Mouse (Mus musculus) liver, embryonic 16.5 days (tissue): Measurements from ENCODE around the gene Dgka. TPM values are rescaled to one million over a fixed set of nuclear protein-coding genes. Genes with fewer than 3 reads are reported as not detected.
A peak's percentile ranks its signal among the peaks of the same experiment; 100 is the strongest.

Source experiments
- ATAC-seq: fragments of 200-750 bp; cut with Nextera tagmentation; 2 replicates; pipeline ENCODE4 v1.8.0; 2017; ENCODE audit warnings: low read depth, mild to moderate bottlenecking, moderate number of reproducible peaks, moderate library complexity
- H3K27ac ChIP-seq: fragments of 300-500 bp; sonication (generic); 2 replicates; pipeline ENCODE4 v1.5.1; 2014; ENCODE audit warnings: mild to moderate bottlenecking, low read length
- H3K27me3 ChIP-seq: fragments of 300-500 bp; sonication (generic); 2 replicates; pipeline ENCODE4 v1.6.1; 2014; ENCODE audit warnings: low read depth, low read length, mixed read lengths; ENCODE audit not compliant: control insufficient read depth, insufficient read depth
- H3K36me3 ChIP-seq: fragments of 300-500 bp; sonication (generic); 2 replicates; pipeline ENCODE4 v1.6.1; 2014; ENCODE audit warnings: mild to moderate bottlenecking; ENCODE audit not compliant: control insufficient read depth, insufficient read depth
- H3K4me1 ChIP-seq: fragments of 300-500 bp; sonication (generic); 2 replicates; pipeline ENCODE4 v1.6.1; 2014; ENCODE audit warnings: low read depth, low read length, mixed read lengths; ENCODE audit not compliant: control insufficient read depth
- H3K4me2 ChIP-seq: fragments of 300-500 bp; sonication (generic); 2 replicates; pipeline ENCODE4 v1.6.1; 2014; ENCODE audit warnings: low read depth, low read length, mixed read lengths
- H3K4me3 ChIP-seq: fragments of 300-500 bp; sonication (generic); 2 replicates; pipeline ENCODE4 v1.5.1; 2014; ENCODE audit warnings: low read depth, mild to moderate bottlenecking, low read length
- H3K9ac ChIP-seq: fragments of 300-500 bp; sonication (generic); 2 replicates; pipeline ENCODE4 v1.6.1; 2014; ENCODE audit warnings: low read depth, low read length
- H3K9me3 ChIP-seq: fragments of 300-500 bp; sonication (generic); replicated peaks from 2 replicates; pipeline ENCODE4 v1.6.1; 2016; ENCODE audit warnings: low read length; ENCODE audit not compliant: control insufficient read depth
- WGBS: fragments of 180-500 bp; shearing (Covaris S2); extraction: QIAGEN DNeasy Blood & Tissue Kit; methylation state at CpG from one replicate; pipeline ENCODE4 v1.1.7; 2014; ENCODE audit not compliant: insufficient replicate concordance; 5-methylcytosine and 5-hydroxymethylcytosine counted together
- polyA plus RNA-seq: library from polyadenylated mRNA; unstranded; fragments of >200 nt; fragmentation: Nextera tagmentation; extraction: Ambion mirVana; gene quantifications from 2 replicates; pipeline ENCODE4 v1.2.1, GENCODE M21; 2015

The Dgka gene
- polyA plus RNA-seq: 2.6 and 3.0 TPM in 2 replicates

- Histone ChIP-seq H3K4me2 (peak within 1 kb of the TSS; percentile 66), H3K4me3 (peak within 1 kb of the TSS; percentile 60), H3K27ac (peak within 1 kb of the TSS; percentile 22; the same call in 1 of the 2 replicates), H3K9ac (peak within 1 kb of the TSS; percentile 56), H3K36me3 (no peaks in the 10 kb centered on the region), H3K27me3 (peaks cover 37% of the 10 kb centered on the region), H3K4me1 (peaks cover 24% of the 10 kb centered on the region), H3K9me3 (no peaks in the 10 kb centered on the region)
- 20% methylated on average over 18 of the region's 18 CpGs for WGBS
- no peak for ATAC-seq
These were observed at the start of gene Dgka for GRCm38 (mm10) chr10:128744680-128745601. Dgka (minus strand) TSS chr10:128744855.

GRCm38 (mm10) chr10:128794391-128794790, 49.7 kb upstream of the Dgka start:
- 64% methylated on average over 5 of the region's 5 CpGs for WGBS
- no peak for ATAC-seq
- Histone ChIP-seq H3K4me2 (no peak overlapping the region), H3K27ac (no peak overlapping the region), H3K4me3 (no peak overlapping the region), H3K9ac (no peak overlapping the region), H3K27me3 (no peaks in the 10 kb centered on the region), H3K4me1 (no peaks in the 10 kb centered on the region), H3K36me3 (no peaks in the 10 kb centered on the region; the same call in 1 of the 2 replicates), H3K9me3 (no peaks in the 10 kb centered on the region)

DNA sequence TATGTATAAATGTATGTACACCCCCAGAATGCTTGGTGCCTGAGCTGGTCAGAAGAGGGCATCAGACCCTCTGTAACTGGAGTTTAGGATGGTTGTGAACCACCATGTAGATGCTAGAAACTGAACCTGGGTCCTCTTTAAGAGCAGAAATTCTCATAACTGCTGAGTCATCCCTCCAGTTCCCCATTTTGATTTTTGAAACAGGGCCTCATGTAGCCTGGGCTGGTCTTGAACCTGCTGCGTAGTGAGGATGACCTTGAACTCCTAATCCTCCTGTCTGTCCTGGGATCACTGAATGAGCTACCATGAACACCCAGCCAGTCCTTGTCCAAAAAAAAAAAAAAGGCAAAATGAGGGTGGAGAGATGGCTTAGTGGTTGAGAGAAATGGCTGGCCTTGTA, 48.6 kb upstream of the Dgka start:
- H3K9ac ChIP-seq: no peak overlapping the region
- no peak for ATAC-seq
- no peaks in the 10 kb centered on the region for H3K4me1 ChIP-seq
- H3K9me3 ChIP-seq: no peaks in the 10 kb centered on the region
- no peak overlapping the region for H3K4me2 ChIP-seq
- H3K27ac ChIP-seq: no peak overlapping the region
- 73% methylated on average over 1 of the region's 1 CpGs for WGBS
- H3K27me3 ChIP-seq: no peaks in the 10 kb centered on the region
- H3K4me3 ChIP-seq: no peak overlapping the region
- H3K36me3 ChIP-seq: no peaks in the 10 kb centered on the region; the same call in 1 of the 2 replicates

DNA sequence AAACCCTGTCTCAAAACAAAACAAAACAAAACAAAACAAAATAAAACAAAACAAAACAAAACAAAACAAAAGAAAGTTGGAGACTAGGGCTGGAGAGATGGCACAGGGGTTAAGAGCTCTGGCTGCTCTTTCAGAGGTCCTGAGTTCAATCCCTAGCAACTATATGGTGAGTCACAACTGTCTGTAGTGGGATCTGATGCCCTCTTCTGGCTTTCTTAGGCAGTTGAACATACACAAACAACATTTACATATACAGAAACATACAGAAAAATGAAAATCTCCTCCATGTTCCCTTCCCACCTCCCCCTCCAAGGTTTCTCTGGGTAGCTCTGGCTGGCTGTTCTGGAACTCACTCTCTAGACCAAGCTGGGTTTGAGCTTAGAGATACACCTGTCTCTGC, 47.4 kb upstream of the Dgka start:
- Histone ChIP-seq H3K27ac (no peak overlapping the region), H3K4me3 (no peak overlapping the region), H3K4me2 (no peak overlapping the region), H3K4me1 (no peaks in the 10 kb centered on the region), H3K9me3 (no peaks in the 10 kb centered on the region), H3K36me3 (no peaks in the 10 kb centered on the region), H3K27me3 (no peaks in the 10 kb centered on the region), H3K9ac (no peak overlapping the region)
- no peak for ATAC-seq

GRCm38 (mm10) chr10:128790398-128791124, 45.9 kb upstream of the Dgka start, which contains the start of gene Mmp19:
Mmp19 (plus strand) TSS chr10:128790910.
- Histone ChIP-seq H3K4me3 (peak within 1 kb of the TSS; percentile 38), H3K9me3 (no peaks in the 10 kb centered on the region), H3K36me3 (no peaks in the 10 kb centered on the region), H3K27ac (peak within 1 kb of the TSS; percentile 56), H3K9ac (peak within 1 kb of the TSS; percentile 4; the same call in 1 of the 2 replicates), H3K27me3 (no peaks in the 10 kb centered on the region), H3K4me2 (peak within 1 kb of the TSS; percentile 25), H3K4me1 (no peaks in the 10 kb centered on the region)
- ATAC-seq: peak; percentile 84
- WGBS: 51% methylated on average over 7 of the region's 7 CpGs

GRCm38 (mm10) chr10:128780200-128780599, 35.5 kb upstream of the Dgka start:
- ATAC-seq: no peak
- no peaks in the 10 kb centered on the region for H3K27me3 ChIP-seq

DNA sequence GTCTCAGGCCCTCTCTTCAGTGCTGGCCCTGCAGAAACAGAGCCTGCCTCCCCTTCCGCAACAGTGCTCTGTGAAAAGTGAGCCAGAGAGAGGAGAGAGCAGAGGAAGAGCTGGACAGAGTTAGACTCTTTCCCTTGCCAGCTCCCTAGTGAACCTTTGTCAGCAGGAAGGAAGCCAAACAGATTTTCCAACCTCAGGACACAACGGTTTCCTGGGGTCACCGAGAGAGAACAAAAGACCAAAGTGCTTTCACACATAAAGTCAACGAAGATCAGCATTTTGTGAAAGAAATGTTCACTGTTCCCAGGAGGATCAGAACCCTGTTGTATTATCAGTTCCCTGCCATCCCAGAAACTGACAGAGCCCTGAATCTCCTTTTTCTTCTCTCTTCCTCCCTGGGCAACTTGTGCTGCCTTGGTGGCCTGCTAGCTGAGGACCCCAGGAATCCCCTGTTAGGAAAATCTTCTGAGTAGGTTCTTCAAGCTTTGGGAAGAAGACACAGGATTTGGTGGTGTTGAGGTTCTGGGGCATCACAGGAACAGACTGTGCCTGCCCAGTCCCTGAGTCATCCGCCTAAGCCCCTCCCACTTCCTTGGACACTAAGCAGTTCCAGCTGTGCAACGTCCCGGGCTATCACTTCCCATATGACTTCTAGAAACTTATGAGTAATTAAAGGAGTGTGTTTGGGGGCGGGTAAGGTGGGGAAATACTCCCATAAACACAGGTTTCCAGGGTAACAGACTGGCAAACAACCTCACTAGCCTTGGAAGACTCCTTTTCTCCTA, 34.5 kb upstream of the Dgka start:
- ATAC-seq: peak; percentile 79
- 20% methylated on average over 8 of the region's 8 CpGs for WGBS
- no peaks in the 10 kb centered on the region; the same call in none of the 2 replicates for H3K9me3 ChIP-seq
- no peak overlapping the region for H3K9ac ChIP-seq
- no peaks in the 10 kb centered on the region for H3K27me3 ChIP-seq
- no peaks in the 10 kb centered on the region for H3K36me3 ChIP-seq
- H3K4me3 ChIP-seq: no peak overlapping the region
- peaks cover 4% of the 10 kb centered on the region; the same call in 1 of the 2 replicates for H3K4me1 ChIP-seq
- no peak overlapping the region for H3K4me2 ChIP-seq
- H3K27ac ChIP-seq: peak overlapping the region; percentile 76

More at GRCm38 (mm10) chr10:128780200-128780599, 35.5 kb upstream of the Dgka start:
- WGBS: 43% methylated on average over 1 of the region's 1 CpGs
- peaks cover 4% of the 10 kb centered on the region; the same call in 1 of the 2 replicates for H3K4me1 ChIP-seq
- H3K9ac ChIP-seq: no peak overlapping the region
- no peaks in the 10 kb centered on the region; the same call in none of the 2 replicates for H3K9me3 ChIP-seq
- no peak overlapping the region for H3K4me3 ChIP-seq
- no peaks in the 10 kb centered on the region for H3K36me3 ChIP-seq
- no peak overlapping the region for H3K27ac ChIP-seq
- no peak overlapping the region for H3K4me2 ChIP-seq

DNA sequence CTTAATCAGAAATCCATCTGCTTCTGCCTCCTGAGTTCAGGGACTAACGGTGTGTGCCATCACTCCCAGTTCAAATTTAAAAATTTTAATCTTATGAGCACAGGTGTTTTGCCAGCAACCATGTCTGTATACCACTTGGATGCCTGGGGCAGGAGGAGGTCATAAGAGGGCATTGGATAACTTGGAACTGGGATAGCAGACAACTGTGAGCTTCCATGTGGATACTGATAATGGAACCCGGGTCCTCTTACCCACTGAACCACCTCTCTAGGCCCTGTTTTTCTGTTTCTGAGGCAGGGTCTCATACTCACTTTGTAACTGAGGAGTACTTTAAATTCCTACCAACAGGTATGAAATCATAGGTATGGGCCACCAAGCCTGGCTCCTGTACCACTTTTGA, 33.8 kb upstream of the Dgka start:
- no peak overlapping the region for H3K4me3 ChIP-seq
- ATAC-seq: no peak
- peaks cover 4% of the 10 kb centered on the region; the same call in 1 of the 2 replicates for H3K4me1 ChIP-seq
- no peak overlapping the region; the same call in 1 of the 2 replicates for H3K27ac ChIP-seq
- H3K9me3 ChIP-seq: no peaks in the 10 kb centered on the region
- H3K27me3 ChIP-seq: no peaks in the 10 kb centered on the region
- H3K4me2 ChIP-seq: no peak overlapping the region
- 79% methylated on average over 2 of the region's 2 CpGs for WGBS
- no peaks in the 10 kb centered on the region for H3K36me3 ChIP-seq
- no peak overlapping the region for H3K9ac ChIP-seq
